Mouse (Mus musculus): ENCODE measurements around the gene Zcchc4.

DNA sequence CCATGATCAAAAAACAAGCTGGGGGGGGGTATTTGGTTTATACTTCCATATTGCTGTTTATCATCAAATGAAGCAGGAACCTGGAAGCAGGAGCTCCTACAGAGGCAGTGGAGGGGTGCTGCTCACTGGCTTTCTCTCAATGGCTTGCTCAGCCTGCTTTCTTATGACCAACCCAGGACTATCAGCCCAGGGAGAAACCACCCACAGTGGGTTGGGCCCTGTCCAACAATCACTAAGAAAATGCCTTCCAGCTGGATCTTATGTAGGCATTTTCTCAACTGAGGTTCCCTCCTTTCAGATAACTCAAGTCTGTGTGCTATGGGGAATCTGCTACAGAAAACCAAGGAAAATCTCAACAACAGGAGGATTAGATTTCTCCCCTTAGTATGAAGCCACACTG lies 21.0 kb upstream of the Zcchc4 start:
- TF ChIP-seq CTCF (conservative IDR thresholded peaks at IDR 0.05 in 1 of 2, IDR thresholded peaks at IDR 0.05 in 1 of 2; ENCODE audit: low read depth in 2 of 2, low read length in 2 of 2) (no peak), POLR2AphosphoS2 (IDR thresholded peaks at IDR 0.05; ENCODE audit: low read depth, low read length) (no peak), NELFE (IDR thresholded peaks at IDR 0.05; ENCODE audit: low read depth, low read length) (no peak), RAD21 (IDR thresholded peaks at IDR 0.05; ENCODE audit: low read depth, low read length) (no peak), POLR2A (IDR thresholded peaks at IDR 0.05; ENCODE audit: low read depth, low read length) (no peak)
